Mouse (Mus musculus): ENCODE results near the gene Spats1.

GRCm38 (mm10) chr17:45515806-45516205, 40.6 kb upstream of the Spats1 start:
- TF ChIP-seq ZNF384 (IDR thresholded peaks at IDR 0.05; ENCODE audit: low read depth, low read length) (no peak), MAFK (IDR thresholded peaks at IDR 0.05; ENCODE audit: insufficient read depth, low read depth, low read length) (no peak)
